Mouse (Mus musculus): Measurements from ENCODE around the gene Nosip. TPM values are rescaled to one million over a fixed set of nuclear protein-coding genes. Genes with fewer than 3 reads are reported as not detected.

The Nosip gene
- polyA plus RNA-seq, 2 experiments, result 23.1 to 26.4 TPM

- H3K36me3 ChIP-seq (replicated peaks; ENCODE audit: control insufficient read depth, insufficient read depth, low read depth), result no peaks in the 10 kb centered on the region
Measured at GRCm38 (mm10) chr7:45112529-45112928, 50.3 kb downstream of the Nosip start.

GRCm38 (mm10) chr7:45113476-45113875, 51.2 kb downstream of the Nosip start:
- no peaks in the 10 kb centered on the region for H3K27me3 ChIP-seq (ENCODE audit: control insufficient read depth, insufficient read depth, low read length)
- no peak overlapping the region for H3K4me3 ChIP-seq (ENCODE audit: insufficient read depth in 1 of 2, low read depth in 2 of 2, low read length in 2 of 2)
- H3K4me1 ChIP-seq (replicated peaks; ENCODE audit: control insufficient read depth in 2 of 2, insufficient read depth in 2 of 2, low read length in 1 of 2), result peaks cover 7 to 18% of the 10 kb centered on the region in 2 experiments
- no peak overlapping the region for H3K4me2 ChIP-seq (ENCODE audit: low read depth)
- no peak overlapping the region for H3K27ac ChIP-seq
- H3K9me3 ChIP-seq (ENCODE audit: control insufficient read depth, low read length), result no peaks in the 10 kb centered on the region
- TF ChIP-seq CTCF (IDR thresholded peaks at IDR 0.05; ENCODE audit: low read depth) (no peak), EP300 (IDR thresholded peaks at IDR 0.05; ENCODE audit: low read depth) (no peak)
- ATAC-seq (ENCODE audit: insufficient read depth) (peak; percentile 57; the same call in 1 of the 2 replicates), DNase-seq (ENCODE audit: low read depth in 3 of 3, low spot score in 3 of 3) (no peak)
- no peak overlapping the region for H3K9ac ChIP-seq (replicated peaks)
- WGBS (ENCODE audit: insufficient replicate concordance), result 9% methylated on average over 2 of the region's 2 CpGs
- no peaks in the 10 kb centered on the region for H3K36me3 ChIP-seq (replicated peaks; ENCODE audit: control insufficient read depth, insufficient read depth, low read depth)

More at GRCm38 (mm10) chr7:45112529-45112928, 50.3 kb downstream of the Nosip start:
- H3K9ac ChIP-seq (replicated peaks), result no peak overlapping the region
- no peaks in the 10 kb centered on the region for H3K27me3 ChIP-seq (ENCODE audit: control insufficient read depth, insufficient read depth, low read length)
- TF ChIP-seq CTCF (IDR thresholded peaks at IDR 0.05; ENCODE audit: low read depth) (no peak), EP300 (IDR thresholded peaks at IDR 0.05; ENCODE audit: low read depth) (no peak)
- H3K9me3 ChIP-seq (ENCODE audit: control insufficient read depth, low read length), result no peaks in the 10 kb centered on the region
- 28% methylated on average over 3 of the region's 3 CpGs for WGBS (ENCODE audit: insufficient replicate concordance)
- ATAC-seq (ENCODE audit: insufficient read depth) (no peak), DNase-seq (ENCODE audit: low read depth in 3 of 3, low spot score in 3 of 3) (no peak)
- H3K4me3 ChIP-seq (ENCODE audit: insufficient read depth in 1 of 2, low read depth in 2 of 2, low read length in 2 of 2), result no peak overlapping the region
- H3K27ac ChIP-seq, result no peak overlapping the region
- H3K4me2 ChIP-seq (ENCODE audit: low read depth), result no peak overlapping the region
- H3K4me1 ChIP-seq (replicated peaks; ENCODE audit: control insufficient read depth in 2 of 2, insufficient read depth in 2 of 2, low read length in 1 of 2), result peaks cover 7 to 18% of the 10 kb centered on the region in 2 experiments

GRCm38 (mm10) chr7:45117566-45117965, 55.3 kb downstream of the Nosip start:
- TF ChIP-seq CTCF (IDR thresholded peaks at IDR 0.05; ENCODE audit: low read depth) (no peak), EP300 (IDR thresholded peaks at IDR 0.05; ENCODE audit: low read depth) (no peak)
- no peak for DNase-seq (ENCODE audit: low read depth in 3 of 3, low spot score in 3 of 3)
- no peak for ATAC-seq (ENCODE audit: insufficient read depth)
- Histone ChIP-seq H3K4me3 (ENCODE audit: insufficient read depth in 1 of 2, low read depth in 2 of 2, low read length in 2 of 2) (no peak overlapping the region), H3K9me3 (ENCODE audit: control insufficient read depth, low read length) (no peaks in the 10 kb centered on the region), H3K27ac (no peak overlapping the region), H3K4me2 (ENCODE audit: low read depth) (no peak overlapping the region), H3K27me3 (ENCODE audit: control insufficient read depth, insufficient read depth, low read length) (no peaks in the 10 kb centered on the region), H3K9ac (replicated peaks) (no peak overlapping the region), H3K4me1 (replicated peaks; ENCODE audit: control insufficient read depth in 2 of 2, insufficient read depth in 2 of 2, low read length in 1 of 2) (peaks cover 7 to 19% of the 10 kb centered on the region in 2 experiments), H3K36me3 (replicated peaks; ENCODE audit: control insufficient read depth, insufficient read depth, low read depth) (peaks cover 25% of the 10 kb centered on the region)
- 65% methylated on average over 8 of the region's 8 CpGs for WGBS (ENCODE audit: insufficient replicate concordance)

GRCm38 (mm10) chr7:45118336-45118735, 56.1 kb downstream of the Nosip start:
- Histone ChIP-seq H3K27me3 (ENCODE audit: control insufficient read depth, insufficient read depth, low read length) (no peaks in the 10 kb centered on the region), H3K36me3 (replicated peaks; ENCODE audit: control insufficient read depth, insufficient read depth, low read depth) (peaks cover 30% of the 10 kb centered on the region), H3K4me3 (ENCODE audit: insufficient read depth in 1 of 2, low read depth in 2 of 2, low read length in 2 of 2) (no peak overlapping the region), H3K9me3 (ENCODE audit: control insufficient read depth, low read length) (no peaks in the 10 kb centered on the region), H3K4me2 (ENCODE audit: low read depth) (no peak overlapping the region), H3K27ac (no peak overlapping the region), H3K4me1 (replicated peaks; ENCODE audit: control insufficient read depth in 2 of 2, insufficient read depth in 2 of 2, low read length in 1 of 2) (peaks cover 11 to 17% of the 10 kb centered on the region in 2 experiments), H3K9ac (replicated peaks) (no peak overlapping the region)
- DNase-seq (ENCODE audit: low read depth in 3 of 3, low spot score in 3 of 3) (no peak), ATAC-seq (ENCODE audit: insufficient read depth) (no peak)
- no peak for TF ChIP-seq CTCF (IDR thresholded peaks at IDR 0.05; ENCODE audit: low read depth)
- TF ChIP-seq EP300 (IDR thresholded peaks at IDR 0.05; ENCODE audit: low read depth), result no peak
- 56% methylated on average over 6 of the region's 6 CpGs for WGBS (ENCODE audit: insufficient replicate concordance)

GRCm38 (mm10) chr7:45119780-45120709, 57.8 kb downstream of the Nosip start:
- H3K9ac ChIP-seq (replicated peaks), result no peak overlapping the region
- 56% methylated on average over 5 of the region's 5 CpGs for WGBS (ENCODE audit: insufficient replicate concordance)
- H3K27me3 ChIP-seq (ENCODE audit: control insufficient read depth, insufficient read depth, low read length), result no peaks in the 10 kb centered on the region
- no peak overlapping the region for H3K27ac ChIP-seq
- H3K4me3 ChIP-seq (ENCODE audit: insufficient read depth in 1 of 2, low read depth in 2 of 2, low read length in 2 of 2), result no peak overlapping the region
- peaks cover 30% of the 10 kb centered on the region for H3K36me3 ChIP-seq (replicated peaks; ENCODE audit: control insufficient read depth, insufficient read depth, low read depth)
- ATAC-seq (ENCODE audit: insufficient read depth) (no peak), DNase-seq (ENCODE audit: low read depth in 3 of 3, low spot score in 3 of 3) (no peak)
- H3K9me3 ChIP-seq (ENCODE audit: control insufficient read depth, low read length), result no peaks in the 10 kb centered on the region
- H3K4me1 ChIP-seq (replicated peaks; ENCODE audit: control insufficient read depth in 2 of 2, insufficient read depth in 2 of 2, low read length in 1 of 2), result peaks cover 13 to 16% of the 10 kb centered on the region in 2 experiments
- no peak for TF ChIP-seq EP300 (IDR thresholded peaks at IDR 0.05; ENCODE audit: low read depth)
- no peak for TF ChIP-seq CTCF (IDR thresholded peaks at IDR 0.05; ENCODE audit: low read depth)
- no peak overlapping the region for H3K4me2 ChIP-seq (ENCODE audit: low read depth)

Data from liver, embryonic 14.5 days (tissue).